ENCODE assay signal across 9 mouse cellular contexts in the genomic region with DNA sequence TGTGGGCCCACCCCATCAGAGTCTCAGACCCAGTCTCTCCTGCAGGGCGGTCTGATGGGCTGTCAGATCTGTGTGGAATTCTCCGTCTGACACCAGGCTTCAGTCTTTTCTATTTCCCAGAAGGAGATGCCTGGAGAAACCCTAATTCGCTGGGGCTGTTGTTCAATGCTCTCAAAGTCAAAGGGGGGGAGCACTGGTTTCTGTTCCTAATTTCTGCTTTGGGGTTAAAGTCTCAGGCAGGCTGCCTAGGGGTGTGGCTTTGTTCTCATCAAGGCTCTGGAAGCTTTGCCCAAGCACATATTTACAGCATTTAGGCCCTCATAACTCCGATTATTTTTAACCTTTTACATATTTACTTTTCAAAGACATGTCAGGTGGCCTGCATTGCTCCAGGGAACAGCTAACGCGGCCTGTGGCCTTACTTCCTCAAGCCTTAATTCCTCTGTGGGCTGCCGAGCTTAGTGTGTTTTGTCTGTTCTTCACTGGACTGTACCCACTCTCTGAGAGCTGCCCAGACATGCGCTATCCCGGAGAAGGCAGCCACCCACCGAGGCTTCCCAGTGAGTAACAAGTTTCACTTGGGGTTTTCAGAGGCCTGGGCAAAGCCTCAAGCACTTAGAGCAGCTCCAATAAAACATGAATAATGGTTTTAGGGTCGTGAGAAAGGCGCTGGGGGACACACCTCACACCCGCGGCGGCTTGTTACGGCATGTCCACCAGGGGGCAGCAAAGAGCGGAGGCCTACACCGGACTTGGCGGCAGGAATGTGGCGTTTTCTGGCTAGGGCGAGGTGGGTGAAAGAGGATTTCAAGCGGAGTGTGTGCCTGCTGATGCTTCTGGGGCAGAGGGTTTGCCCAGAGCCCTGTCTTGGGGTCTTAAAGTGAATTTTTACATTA. TPM values are rescaled to one million over a fixed set of nuclear protein-coding genes. Genes with fewer than 3 reads are reported as not detected.
A peak's percentile ranks its signal among the peaks of the same experiment; 100 is the strongest.
DNase-seq lines count a peak whose midpoint lies in the region; ATAC-seq and TF ChIP-seq lines count a peak whose summit lies in the region.
"Had no signal": no experiment of that assay in that cellular context is flagged by ENCODE, and none has a peak within 500 bp of the region (broad histone marks: within the 10 kb centered on the region; RNA-seq: fewer than 3 reads in every experiment).

No protein-coding gene starts in this region.

- no peaks in the 10 kb centered on the region for H3K36me3 ChIP-seq in hindbrain, embryonic 11.5 days (ENCODE audit: control insufficient read depth, insufficient read depth, low read length)
- no peaks in the 10 kb centered on the region for H3K36me3 ChIP-seq in hindbrain, embryonic 12.5 days
- H3K36me3 ChIP-seq in limb, embryonic 15.5 days, result no peaks in the 10 kb centered on the region
- H3K36me3 ChIP-seq in neural tube, embryonic 11.5 days (ENCODE audit: control insufficient read depth, insufficient read depth, low read length), result no peaks in the 10 kb centered on the region
- H3K36me3 ChIP-seq: neural tube, embryonic 13.5 days had no signal

- H3K4me3 ChIP-seq in hindbrain, embryonic 11.5 days (ENCODE audit: low read depth, low read length), result no peak overlapping the region
- no peak overlapping the region for H3K4me3 ChIP-seq in hindbrain, embryonic 12.5 days
- H3K4me3 ChIP-seq in cortical plate, adult 2 months (ENCODE audit: insufficient read depth, low read length), result no peak overlapping the region
- no peak overlapping the region for H3K4me3 ChIP-seq in limb, embryonic 15.5 days
- no peak overlapping the region for H3K4me3 ChIP-seq in neural tube, embryonic 11.5 days (ENCODE audit: low read depth, low read length)
- H3K4me3 ChIP-seq: neural tube, embryonic 13.5 days had no signal

- H3K4me1 ChIP-seq in hindbrain, embryonic 11.5 days (replicated peaks; ENCODE audit: control insufficient read depth, insufficient read depth, low read length), result no peaks in the 10 kb centered on the region
- H3K4me1 ChIP-seq in hindbrain, embryonic 12.5 days, result no peaks in the 10 kb centered on the region
- H3K4me1 ChIP-seq in cortical plate, adult 2 months (ENCODE audit: control insufficient read depth, insufficient read depth, low read length), result no peaks in the 10 kb centered on the region
- H3K4me1 ChIP-seq in limb, embryonic 15.5 days, result peaks cover 10% of the 10 kb centered on the region
- no peaks in the 10 kb centered on the region for H3K4me1 ChIP-seq in neural tube, embryonic 11.5 days (ENCODE audit: control insufficient read depth, insufficient read depth, low read length)
- H3K4me1 ChIP-seq: neural tube, embryonic 13.5 days had no signal

- no peak overlapping the region for H3K4me2 ChIP-seq in hindbrain, embryonic 11.5 days (replicated peaks; ENCODE audit: low read depth, low read length)
- H3K4me2 ChIP-seq in hindbrain, embryonic 12.5 days (replicated peaks), result no peak overlapping the region
- 0 out of 2 replicates have a peak overlapping the region, but pooled peaks have one; percentile 10 for H3K4me2 ChIP-seq in limb, embryonic 15.5 days
- no peak overlapping the region for H3K4me2 ChIP-seq in neural tube, embryonic 11.5 days (ENCODE audit: low read depth)
- H3K4me2 ChIP-seq: neural tube, embryonic 13.5 days had no signal

- no peaks in the 10 kb centered on the region for H3K9me3 ChIP-seq in hindbrain, embryonic 11.5 days (ENCODE audit: control insufficient read depth, low read length)
- no peaks in the 10 kb centered on the region for H3K9me3 ChIP-seq in hindbrain, embryonic 12.5 days (replicated peaks)
- H3K9me3 ChIP-seq in limb, embryonic 15.5 days, result no peaks in the 10 kb centered on the region
- no peaks in the 10 kb centered on the region for H3K9me3 ChIP-seq in neural tube, embryonic 11.5 days (ENCODE audit: control insufficient read depth, low read length)
- H3K9me3 ChIP-seq: neural tube, embryonic 13.5 days had no signal

- TF ChIP-seq POLR2A in cortical plate, adult 2 months (IDR thresholded peaks at IDR 0.05; ENCODE audit: extremely low read depth, insufficient read depth, low read length), result no peak

- peak; percentile 55 for TF ChIP-seq CTCF in cortical plate, adult 2 months (IDR thresholded peaks at IDR 0.05; ENCODE audit: extremely low read depth, insufficient read depth, low read length)

- H3K27me3 ChIP-seq in hindbrain, embryonic 11.5 days (ENCODE audit: control insufficient read depth, insufficient read depth, low read length), result peaks cover 27% of the 10 kb centered on the region
- H3K27me3 ChIP-seq in hindbrain, embryonic 12.5 days, result peaks cover 54% of the 10 kb centered on the region
- peaks cover 34% of the 10 kb centered on the region for H3K27me3 ChIP-seq in limb, embryonic 15.5 days
- H3K27me3 ChIP-seq in neural tube, embryonic 11.5 days (ENCODE audit: control insufficient read depth, insufficient read depth, low read length), result peaks cover 16% of the 10 kb centered on the region

- 28% methylated on average over 22 of the region's 22 CpGs for WGBS in hindbrain, embryonic 11.5 days
- 28% methylated on average over 22 of the region's 22 CpGs for WGBS in hindbrain, embryonic 12.5 days
- whole genome bisulfite sequencing in limb, embryonic 15.5 days, result 11% methylated on average over 22 of the region's 22 CpGs
- WGBS in neural tube, embryonic 11.5 days, result 26% methylated on average over 22 of the region's 22 CpGs

- no peak for ATAC-seq in hindbrain, embryonic 11.5 days (ENCODE audit: low FRiP score)
- ATAC-seq in hindbrain, embryonic 12.5 days (ENCODE audit: low FRiP score), result no peak
- no peak for ATAC-seq in limb, embryonic 15.5 days (ENCODE audit: insufficient number of reproducible peaks, low FRiP score, low TSS enrichment, low read depth)
- no peak for ATAC-seq in neural tube, embryonic 11.5 days (ENCODE audit: insufficient read depth, low FRiP score, low TSS enrichment)

- H3K9ac ChIP-seq in hindbrain, embryonic 11.5 days (ENCODE audit: low read depth, low read length), result no peak overlapping the region
- H3K9ac ChIP-seq in hindbrain, embryonic 12.5 days, result no peak overlapping the region
- no peak overlapping the region for H3K9ac ChIP-seq in limb, embryonic 15.5 days
- H3K9ac ChIP-seq in neural tube, embryonic 11.5 days (ENCODE audit: low read length), result no peak overlapping the region
- H3K9ac ChIP-seq: neural tube, embryonic 13.5 days had no signal

- DNase-seq in hindbrain, embryonic 11.5 days (ENCODE audit: low spot score), result peak; percentile 81
- DNase-seq in Muller cell, postnatal 12 days (ENCODE audit: inconsistent ontology term), result peak; percentile 57
- peak; percentile 80 to 86 for DNase-seq in heart, postnatal 36 days
- peak; percentile 76 for DNase-seq in neural tube, embryonic 11.5 days (ENCODE audit: low spot score)
- peak; percentile 63 to 73 for DNase-seq in thymus, postnatal 36 days

- H3K27ac ChIP-seq in hindbrain, embryonic 11.5 days (ENCODE audit: low read depth, low read length), result no peak overlapping the region
- H3K27ac ChIP-seq in hindbrain, embryonic 12.5 days, result no peak overlapping the region
- H3K27ac ChIP-seq in cortical plate, adult 2 months (ENCODE audit: insufficient read depth, low read length), result no peak overlapping the region
- H3K27ac ChIP-seq in limb, embryonic 15.5 days, result no peak overlapping the region
- H3K27ac ChIP-seq in neural tube, embryonic 11.5 days (ENCODE audit: low read depth, low read length), result no peak overlapping the region
- H3K27ac ChIP-seq: neural tube, embryonic 13.5 days had no signal

- intact Hi-C loops in heart, postnatal 36 days (cut with DNase I), result no loop called here

RNA-seq across cellular contexts. Expression of gene Hes2, which starts 6.6 kb away (rescaled TPM):
- polyA plus RNA-seq in hindbrain, embryonic 11.5 days (2014; fragmentation: Nextera tagmentation; extraction: Ambion mirVana), result 2.7 and 4.3 TPM in 2 replicates
- polyA plus RNA-seq in hindbrain, embryonic 12.5 days (2016; fragmentation: Nextera tagmentation; extraction: Ambion mirVana), result 2.4 and 2.9 TPM in 2 replicates
- polyA plus RNA-seq in cortical plate, adult 2 months (2012; rRNA removed), result not detected in 2 replicates
- total RNA-seq in heart, postnatal 36 days (2021), result not detected
- 0.12 and 0.14 TPM in 2 replicates for polyA plus RNA-seq in limb, embryonic 15.5 days (2015; fragmentation: Nextera tagmentation; extraction: Ambion mirVana)
- 2.9 and 3.5 TPM in 2 replicates for polyA plus RNA-seq in neural tube, embryonic 11.5 days (2014; fragmentation: Nextera tagmentation; extraction: Ambion mirVana)

RNA-seq across cellular contexts. Expression of gene Acot7, which starts 12.7 kb away (rescaled TPM):
- polyA plus RNA-seq in hindbrain, embryonic 11.5 days (2014; fragmentation: Nextera tagmentation; extraction: Ambion mirVana), result 116 and 125 TPM in 2 replicates
- 128 and 132 TPM in 2 replicates for polyA plus RNA-seq in hindbrain, embryonic 12.5 days (2016; fragmentation: Nextera tagmentation; extraction: Ambion mirVana)
- 333 and 334 TPM in 2 replicates for polyA plus RNA-seq in cortical plate, adult 2 months (2012; rRNA removed)
- total RNA-seq in heart, postnatal 36 days (2021), result 10 to 100 TPM; 58.7 to 59.1 TPM
- polyA plus RNA-seq in limb, embryonic 15.5 days (2015; fragmentation: Nextera tagmentation; extraction: Ambion mirVana), result 52.6 and 57.3 TPM in 2 replicates
- polyA plus RNA-seq in neural tube, embryonic 11.5 days (2014; fragmentation: Nextera tagmentation; extraction: Ambion mirVana), result 159 and 173 TPM in 2 replicates

RNA-seq across cellular contexts. Expression of gene Espn, which starts 13.1 kb away (rescaled TPM):
- 1.4 and 2.0 TPM in 2 replicates for polyA plus RNA-seq in hindbrain, embryonic 11.5 days (2014; fragmentation: Nextera tagmentation; extraction: Ambion mirVana)
- polyA plus RNA-seq in hindbrain, embryonic 12.5 days (2016; fragmentation: Nextera tagmentation; extraction: Ambion mirVana), result 0.82 and 2.3 TPM in 2 replicates
- 1.8 and 2.6 TPM in 2 replicates for polyA plus RNA-seq in cortical plate, adult 2 months (2012; rRNA removed)
- 1 to 10 TPM; 1.8 to 2.7 TPM for total RNA-seq in heart, postnatal 36 days (2021)
- polyA plus RNA-seq in limb, embryonic 15.5 days (2015; fragmentation: Nextera tagmentation; extraction: Ambion mirVana), result 1.9 and 2.2 TPM in 2 replicates
- polyA plus RNA-seq in neural tube, embryonic 11.5 days (2014; fragmentation: Nextera tagmentation; extraction: Ambion mirVana), result 0.48 and 1.1 TPM in 2 replicates

RNA-seq across cellular contexts. Expression of gene Tnfrsf25, which starts 49.5 kb away (rescaled TPM):
- 0.18 and 0.28 TPM in 2 replicates for polyA plus RNA-seq in hindbrain, embryonic 11.5 days (2014; fragmentation: Nextera tagmentation; extraction: Ambion mirVana)
- polyA plus RNA-seq in hindbrain, embryonic 12.5 days (2016; fragmentation: Nextera tagmentation; extraction: Ambion mirVana), result 0.59 and 0.74 TPM in 2 replicates
- 12.7 and 14.7 TPM in 2 replicates for polyA plus RNA-seq in cortical plate, adult 2 months (2012; rRNA removed)
- total RNA-seq in heart, postnatal 36 days (2021), result 1 to 10 TPM in 1 of 2 experiments, under 1 TPM in 1; 0.81 to 3.2 TPM
- 1.1 and 1.2 TPM in 2 replicates for polyA plus RNA-seq in limb, embryonic 15.5 days (2015; fragmentation: Nextera tagmentation; extraction: Ambion mirVana)
- polyA plus RNA-seq in neural tube, embryonic 11.5 days (2014; fragmentation: Nextera tagmentation; extraction: Ambion mirVana), result 0.42 and 0.62 TPM in 2 replicates
